Mouse (Mus musculus): ENCODE results near the gene C130073F10Rik. TPM values are rescaled to one million over a fixed set of nuclear protein-coding genes. Genes with fewer than 3 reads are reported as not detected.
"Not testable (repeated sequence)": the region's sequence is repeated elsewhere in the genome, so short reads cannot be mapped to it uniquely, and the experiment has no call there.

Gene C130073F10Rik
- total RNA-seq (2021) (not detected), polyA plus RNA-seq (2012; rRNA removed) (not detected in 2 replicates)
- long read RNA-seq = 0 reads

- Histone ChIP-seq H3K27ac (no peak within 1 kb of the TSS), H3K4me3 (no peak within 1 kb of the TSS), H3K36me3 (ENCODE audit: control insufficient read depth, insufficient read depth, low read length) (no peaks in the 10 kb centered on the region), H3K4me1 (ENCODE audit: control insufficient read depth, insufficient read depth, low read length) (no peaks in the 10 kb centered on the region), H3K9ac (ENCODE audit: low read depth, low read length) (no peak within 1 kb of the TSS), H3K79me2 (replicated peaks; ENCODE audit: control insufficient read depth, insufficient read depth, low read length) (no peaks in the 10 kb centered on the region), H3K27me3 (ENCODE audit: control insufficient read depth, insufficient read depth, low read length) (no peaks in the 10 kb centered on the region)
- intact Hi-C loops (cut with DNase I) = no loop called here
- no peak for DNase-seq
- TF ChIP-seq POLR2A (IDR thresholded peaks at IDR 0.05; ENCODE audit: insufficient read depth, low read depth, low read length) (no peak), CTCF (IDR thresholded peaks at IDR 0.05) (no peak), EP300 (IDR thresholded peaks at IDR 0.05; ENCODE audit: insufficient read depth, low read depth, low read length) (no peak)
- WGBS = 73% methylated on average over 7 of the region's 7 CpGs
These were observed at the start of gene C130073F10Rik for GRCm38 (mm10) chr4:101893656-101894420. Gene C130073F10Rik, minus strand, starts transcription at chr4:101893789.

- H3K4me1 ChIP-seq (ENCODE audit: control insufficient read depth, insufficient read depth, low read length); H3K36me3 ChIP-seq (ENCODE audit: control insufficient read depth, insufficient read depth, low read length); H3K27ac ChIP-seq; H3K4me3 ChIP-seq; H3K9ac ChIP-seq (ENCODE audit: low read depth, low read length); H3K27me3 ChIP-seq (ENCODE audit: control insufficient read depth, insufficient read depth, low read length); intact Hi-C loops (cut with DNase I); DNase-seq; H3K79me2 ChIP-seq (replicated peaks; ENCODE audit: control insufficient read depth, insufficient read depth, low read length): not testable (repeated sequence)
- WGBS = 46% methylated on average over 2 of the region's 2 CpGs
These were observed 46.5 kb upstream of the C130073F10Rik start, which contains the start of gene Gm12794 for GRCm38 (mm10) chr4:101940107-101940506. Gene Gm12794, plus strand, starts transcription at chr4:101940407.

- H3K4me3 ChIP-seq; H3K27ac ChIP-seq; intact Hi-C loops (cut with DNase I); DNase-seq; H3K27me3 ChIP-seq (ENCODE audit: control insufficient read depth, insufficient read depth, low read length); H3K36me3 ChIP-seq (ENCODE audit: control insufficient read depth, insufficient read depth, low read length); H3K9ac ChIP-seq (ENCODE audit: low read depth, low read length); H3K4me1 ChIP-seq (ENCODE audit: control insufficient read depth, insufficient read depth, low read length); H3K79me2 ChIP-seq (replicated peaks; ENCODE audit: control insufficient read depth, insufficient read depth, low read length): not testable (repeated sequence)
- WGBS = 89% methylated on average over 2 of the region's 2 CpGs
These were observed 15.2 kb upstream of the C130073F10Rik start, which contains the start of gene Gm12800 for GRCm38 (mm10) chr4:101908821-101909220. Gene Gm12800, plus strand, starts transcription at chr4:101909121.

DNA sequence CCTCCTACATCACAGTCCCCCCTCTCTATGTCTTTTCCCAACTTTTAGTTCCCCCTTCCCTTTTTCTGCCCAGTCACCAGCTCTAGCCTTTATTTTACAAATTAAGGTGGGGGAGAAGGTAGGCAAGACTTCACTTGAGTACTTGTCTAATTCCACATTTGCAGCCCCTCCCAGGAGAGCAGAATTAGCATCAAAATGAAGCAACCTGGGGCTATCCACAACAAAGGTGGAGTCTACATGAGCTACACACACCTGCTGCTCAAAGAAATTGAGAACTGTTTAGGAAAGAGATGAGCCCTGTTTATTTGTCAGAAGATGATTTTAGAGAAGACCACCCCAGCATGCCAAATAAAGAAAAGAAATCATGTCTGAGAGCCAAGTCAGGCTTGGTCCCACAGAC, 4.2 kb downstream of the C130073F10Rik start:
- TF ChIP-seq CTCF (IDR thresholded peaks at IDR 0.05) = no peak
- TF ChIP-seq EP300 (IDR thresholded peaks at IDR 0.05; ENCODE audit: insufficient read depth, low read depth, low read length) = no peak
- no peak for DNase-seq
- H3K27me3 ChIP-seq (ENCODE audit: control insufficient read depth, insufficient read depth, low read length) = no peaks in the 10 kb centered on the region
- H3K4me3 ChIP-seq = no peak overlapping the region
- H3K27ac ChIP-seq = no peak overlapping the region
- intact Hi-C loops (cut with DNase I) = loop anchor here (5.0 kb wide), 1 partner anchor 72 kb away; no protein-coding TSS in a partner anchor
- H3K9ac ChIP-seq (ENCODE audit: low read depth, low read length) = no peak overlapping the region
- H3K36me3 ChIP-seq (ENCODE audit: control insufficient read depth, insufficient read depth, low read length) = no peaks in the 10 kb centered on the region
- no peaks in the 10 kb centered on the region for H3K79me2 ChIP-seq (replicated peaks; ENCODE audit: control insufficient read depth, insufficient read depth, low read length)
- no peaks in the 10 kb centered on the region for H3K4me1 ChIP-seq (ENCODE audit: control insufficient read depth, insufficient read depth, low read length)

DNA sequence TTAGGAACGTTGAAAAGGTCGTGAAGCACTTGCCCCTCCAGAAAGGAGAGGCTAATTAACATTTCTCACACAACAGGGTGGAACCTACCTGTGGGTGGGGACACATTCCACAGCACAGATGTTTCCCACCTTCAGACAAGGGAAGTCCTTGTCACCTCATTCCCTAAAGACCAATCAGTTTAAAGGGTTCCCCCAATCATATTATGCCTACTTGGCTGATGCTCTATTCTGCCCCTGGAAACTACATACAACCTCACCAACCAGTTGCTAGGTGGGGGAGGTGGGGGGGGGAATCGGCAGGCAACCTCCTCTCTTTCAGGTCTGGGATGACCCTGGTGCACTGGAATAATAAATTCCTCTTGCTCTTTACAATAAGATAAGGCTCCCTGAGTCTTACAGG, 9.9 kb downstream of the C130073F10Rik start:
- intact Hi-C loops (cut with DNase I) = no loop called here
- no peak overlapping the region for H3K27ac ChIP-seq
- no peaks in the 10 kb centered on the region for H3K27me3 ChIP-seq (ENCODE audit: control insufficient read depth, insufficient read depth, low read length)
- 31% methylated on average over 3 of the region's 3 CpGs for WGBS
- H3K36me3 ChIP-seq (ENCODE audit: control insufficient read depth, insufficient read depth, low read length) = no peaks in the 10 kb centered on the region
- H3K79me2 ChIP-seq (replicated peaks; ENCODE audit: control insufficient read depth, insufficient read depth, low read length) = no peaks in the 10 kb centered on the region
- no peak for DNase-seq
- H3K4me1 ChIP-seq (ENCODE audit: control insufficient read depth, insufficient read depth, low read length) = no peaks in the 10 kb centered on the region
- no peak overlapping the region for H3K9ac ChIP-seq (ENCODE audit: low read depth, low read length)
- H3K4me3 ChIP-seq = no peak overlapping the region
- TF ChIP-seq EP300 (IDR thresholded peaks at IDR 0.05; ENCODE audit: insufficient read depth, low read depth, low read length) = no peak
- TF ChIP-seq CTCF (IDR thresholded peaks at IDR 0.05) = no peak
- no peak for TF ChIP-seq POLR2A (IDR thresholded peaks at IDR 0.05; ENCODE audit: insufficient read depth, low read depth, low read length)

DNA sequence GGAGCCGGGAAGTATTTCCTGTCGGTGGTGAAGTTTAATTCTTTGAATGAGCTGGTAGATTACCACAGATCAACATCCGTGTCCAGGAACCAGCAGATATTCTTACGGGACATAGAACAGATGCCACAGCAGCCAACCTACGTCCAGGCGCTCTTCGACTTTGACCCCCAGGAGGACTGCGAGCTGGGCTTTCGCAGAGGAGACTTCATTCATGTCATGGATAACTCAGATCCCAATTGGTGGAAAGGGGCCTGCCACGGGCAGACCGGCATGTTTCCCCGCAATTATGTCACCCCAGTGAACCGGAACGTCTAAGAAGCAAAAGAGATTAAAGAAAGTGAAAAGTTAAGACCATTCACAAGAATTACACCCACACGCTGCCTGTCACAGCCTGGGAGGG, 17.9 kb downstream of the C130073F10Rik start:
- intact Hi-C loops (cut with DNase I) = not testable (repeated sequence)

DNA sequence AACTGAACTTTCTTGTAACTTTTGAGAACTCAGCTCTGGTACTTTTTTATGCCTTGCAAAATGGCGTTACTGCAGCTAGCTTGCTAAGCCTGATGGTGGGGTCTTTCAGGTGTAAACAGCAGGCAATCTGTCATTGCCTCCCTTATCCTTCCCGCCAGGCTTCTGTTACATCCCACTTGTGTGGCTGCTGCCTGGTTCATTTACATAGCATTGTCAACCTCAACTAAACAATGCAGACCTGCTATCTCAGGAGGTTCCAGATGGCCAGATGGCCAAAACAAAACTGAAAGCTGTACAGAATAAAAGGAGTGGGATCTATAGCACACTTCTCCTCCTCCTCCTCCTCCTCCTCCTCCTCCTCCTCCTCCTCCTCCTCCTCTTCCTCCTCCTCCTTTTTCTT, 21.6 kb downstream of the C130073F10Rik start:
- H3K4me3 ChIP-seq; DNase-seq; intact Hi-C loops (cut with DNase I); H3K27ac ChIP-seq; H3K79me2 ChIP-seq (replicated peaks; ENCODE audit: control insufficient read depth, insufficient read depth, low read length); H3K4me1 ChIP-seq (ENCODE audit: control insufficient read depth, insufficient read depth, low read length); H3K27me3 ChIP-seq (ENCODE audit: control insufficient read depth, insufficient read depth, low read length); H3K9ac ChIP-seq (ENCODE audit: low read depth, low read length); H3K36me3 ChIP-seq (ENCODE audit: control insufficient read depth, insufficient read depth, low read length): not testable (repeated sequence)
- WGBS = 60% methylated on average over 2 of the region's 2 CpGs

More for the DNA sequence above, 17.9 kb downstream of the C130073F10Rik start:
- not testable (repeated sequence) for H3K79me2 ChIP-seq (replicated peaks; ENCODE audit: control insufficient read depth, insufficient read depth, low read length); H3K4me1 ChIP-seq (ENCODE audit: control insufficient read depth, insufficient read depth, low read length); H3K36me3 ChIP-seq (ENCODE audit: control insufficient read depth, insufficient read depth, low read length); H3K4me3 ChIP-seq; DNase-seq; H3K27me3 ChIP-seq (ENCODE audit: control insufficient read depth, insufficient read depth, low read length); H3K27ac ChIP-seq; H3K9ac ChIP-seq (ENCODE audit: low read depth, low read length)
- WGBS = 84% methylated on average over 15 of the region's 15 CpGs
